Mouse (Mus musculus): Measurements from ENCODE around the gene Ms4a12. TPM values are rescaled to one million over a fixed set of nuclear protein-coding genes. Genes with fewer than 3 reads are reported as not detected.

Gene Ms4a12
- polyA plus RNA-seq (2012; rRNA removed): 6.3 and 6.6 TPM in 2 replicates

DNA sequence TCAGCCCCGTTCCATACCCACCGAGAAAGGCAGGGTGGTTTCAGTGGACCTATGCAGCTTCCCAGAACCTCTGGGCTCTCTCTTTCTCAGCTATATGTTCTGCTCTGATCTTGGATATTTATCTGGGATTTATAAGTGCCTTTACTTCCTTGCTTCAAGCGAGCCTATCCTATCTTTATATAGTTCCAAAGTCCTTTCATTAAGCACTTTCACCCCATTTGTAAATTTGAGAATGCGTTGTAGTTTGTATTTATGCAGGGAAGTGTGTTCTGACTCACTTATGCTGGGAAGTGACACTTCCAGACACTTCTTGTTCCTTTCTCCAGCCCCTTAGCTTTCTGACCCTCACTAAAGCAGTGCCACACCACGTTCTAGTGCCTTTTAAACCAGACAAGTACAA is at the start of gene Ms4a12:
TSS of gene Ms4a12 (minus strand) at position 101 of the 400 bp plus-strand sequence.

DNA sequence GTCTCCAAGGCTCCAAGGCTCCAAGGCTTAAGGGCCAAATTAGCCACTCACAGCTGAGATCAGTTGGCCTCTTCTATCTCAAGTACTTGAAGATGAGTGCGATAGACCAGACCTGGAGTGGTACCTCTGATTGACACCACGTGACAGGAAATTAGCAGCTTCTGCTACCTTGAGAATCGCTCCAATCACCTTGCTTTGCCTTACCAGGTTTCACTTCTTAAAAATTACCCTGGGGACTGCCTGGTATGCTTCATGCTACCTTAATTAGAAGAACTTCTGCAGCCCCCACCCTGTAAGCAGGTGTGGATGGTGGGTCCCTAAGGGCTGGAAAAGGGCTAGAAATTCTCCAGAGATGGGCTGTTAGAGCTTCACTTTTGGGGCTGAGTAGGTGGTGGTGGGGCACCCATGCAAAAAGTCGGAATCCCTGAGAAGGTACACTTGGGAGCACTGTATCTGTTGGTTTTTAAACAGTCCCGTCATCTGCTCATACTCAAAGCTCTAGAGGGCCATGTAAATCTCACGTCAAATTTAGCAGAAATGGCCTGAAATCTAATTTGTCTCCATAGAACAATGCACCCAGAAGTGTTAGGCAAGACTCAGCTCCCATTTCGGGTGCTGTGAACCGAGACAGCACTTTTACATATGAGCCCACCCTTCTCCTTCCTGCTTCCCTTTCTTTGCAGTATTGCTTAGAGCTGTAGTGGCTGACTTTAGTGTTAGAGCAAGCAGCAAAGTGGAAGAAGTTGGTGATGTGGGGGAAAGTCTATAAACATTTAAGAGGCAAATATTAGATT is 34.0 kb upstream of the Ms4a12 start, which contains the start of gene Ms4a1:
TSS of gene Ms4a1 (minus strand) at position 190 of the 794 bp plus-strand sequence.

DNA sequence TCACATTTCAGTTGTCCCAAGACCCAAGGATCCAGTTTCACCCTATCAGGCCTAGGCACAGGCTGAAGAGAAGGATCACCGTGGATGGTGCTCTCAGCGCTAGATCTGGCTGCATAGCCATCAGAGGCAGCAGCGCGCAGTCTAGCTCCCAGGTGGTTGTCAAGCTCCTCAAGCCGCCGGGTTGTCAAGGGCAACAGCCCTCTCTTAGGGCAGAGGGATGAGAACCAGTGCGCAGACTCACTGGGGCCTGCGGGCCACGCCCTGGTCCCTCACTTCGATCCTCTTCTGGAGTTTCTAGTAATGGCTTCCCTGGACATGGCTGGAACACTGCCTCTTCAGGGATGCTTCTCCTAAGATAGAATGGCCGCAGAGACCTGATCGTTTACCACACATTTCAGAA is 35.7 kb downstream of the Ms4a12 start, which contains the start of gene Ms4a13:
TSS of gene Ms4a13 (minus strand) at position 192 of the 400 bp plus-strand sequence.

DNA sequence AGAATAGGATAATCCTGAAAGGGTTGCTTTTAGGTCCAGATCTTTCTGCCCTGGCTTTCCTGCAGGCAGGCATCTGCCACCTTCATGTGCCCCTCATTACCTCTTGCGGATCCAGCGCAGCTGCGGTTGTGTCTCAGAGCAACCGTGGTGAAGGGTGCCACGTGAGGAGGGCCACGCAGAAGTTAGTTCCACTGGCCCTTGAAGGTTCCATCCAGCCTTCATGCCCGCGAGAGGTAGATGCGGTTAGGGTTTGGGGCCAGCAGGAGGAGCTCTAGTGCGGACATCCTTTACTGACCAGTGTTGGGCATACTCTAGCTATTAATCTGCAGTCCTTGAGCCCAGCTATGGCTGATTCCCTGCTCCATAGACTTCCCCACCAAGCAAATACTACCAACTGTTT is 67.1 kb downstream of the Ms4a12 start, which contains the start of gene 1700025F22Rik:
TSS of gene 1700025F22Rik (minus strand) at position 149 of the 400 bp plus-strand sequence.

Other genes starting within 250 kb of the Ms4a12 start
- gene Ms4a15, start 239.2 kb downstream of the Ms4a12 start, polyA plus RNA-seq (2012; rRNA removed): 0.06 and 0.16 TPM in 2 replicates
- 0.22 and 0.61 TPM in 2 replicates for gene Ms4a18, start 214.4 kb downstream of the Ms4a12 start, polyA plus RNA-seq (2012; rRNA removed)
- 591 and 756 TPM in 2 replicates for gene Ms4a8a, start 151.3 kb downstream of the Ms4a12 start, polyA plus RNA-seq (2012; rRNA removed)
- not detected in 2 replicates for gene 1700017D01Rik, start 101.6 kb downstream of the Ms4a12 start, polyA plus RNA-seq (2012; rRNA removed)
- gene 1700025F22Rik, start 67.1 kb downstream of the Ms4a12 start, polyA plus RNA-seq (2012; rRNA removed): not detected in 2 replicates
- not detected in 2 replicates for gene Ms4a13, start 35.7 kb downstream of the Ms4a12 start, polyA plus RNA-seq (2012; rRNA removed)
- gene Ms4a1, start 33.8 kb upstream of the Ms4a12 start, polyA plus RNA-seq (2012; rRNA removed): 0.20 and 0.52 TPM in 2 replicates
- gene Ms4a5, start 51.4 kb upstream of the Ms4a12 start, polyA plus RNA-seq (2012; rRNA removed): not detected in 2 replicates
- gene Ms4a14, start 82.0 kb upstream of the Ms4a12 start, polyA plus RNA-seq (2012; rRNA removed): 0.21 and 0.23 TPM in 2 replicates
- 3.5 and 4.3 TPM in 2 replicates for gene Ms4a7, start 103.7 kb upstream of the Ms4a12 start, polyA plus RNA-seq (2012; rRNA removed)
- 0.38 and 0.96 TPM in 2 replicates for gene Ms4a4a, start 143.1 kb upstream of the Ms4a12 start, polyA plus RNA-seq (2012; rRNA removed)
- 0.16 TPM in 1 of 2 replicates, not detected in the other for gene Ms4a4c, start 172.3 kb upstream of the Ms4a12 start, polyA plus RNA-seq (2012; rRNA removed)
- 0.59 and 1.1 TPM in 2 replicates for gene Ms4a4b, start 211.1 kb upstream of the Ms4a12 start, polyA plus RNA-seq (2012; rRNA removed)
- 1.3 and 2.6 TPM in 2 replicates for gene Ms4a6c, start 236.9 kb upstream of the Ms4a12 start, polyA plus RNA-seq (2012; rRNA removed)

All from colon, adult 2 months (tissue).